Mouse (Mus musculus) heart, postnatal 25 days (tissue): ENCODE data around the gene Amd2. TPM values are rescaled to one million over a fixed set of nuclear protein-coding genes. Genes with fewer than 3 reads are reported as not detected.

Source experiments
- DNase-seq: peaks from one replicate; pipeline ENCODE4 v3.0.0; 2022; ENCODE audit warnings: low spot score
- intact Hi-C: fragments of 180-260 bp; cut with DNase I; formaldehyde crosslinking; loops from one replicate; pipeline ENCODE4 v1.15.1; 2025
- total RNA-seq, 2 experiments: library from RNA; stranded (reverse); gene quantifications; 2 replicates each; pipeline ENCODE4 v1.2.3; 2021

Gene Amd2
- 10 to 100 TPM; 20.9 to 33.6 TPM for total RNA-seq

GRCm38 (mm10) chr10:35711792-35712191, at the start of gene Amd2:
Gene Amd2, minus strand, starts transcription at chr10:35711892.
- no peak for DNase-seq
- intact Hi-C loops, result no loop called here

GRCm38 (mm10) chr10:35761280-35761679, 49.6 kb upstream of the Amd2 start:
- intact Hi-C loops, result no loop called here
- no peak for DNase-seq

DNA sequence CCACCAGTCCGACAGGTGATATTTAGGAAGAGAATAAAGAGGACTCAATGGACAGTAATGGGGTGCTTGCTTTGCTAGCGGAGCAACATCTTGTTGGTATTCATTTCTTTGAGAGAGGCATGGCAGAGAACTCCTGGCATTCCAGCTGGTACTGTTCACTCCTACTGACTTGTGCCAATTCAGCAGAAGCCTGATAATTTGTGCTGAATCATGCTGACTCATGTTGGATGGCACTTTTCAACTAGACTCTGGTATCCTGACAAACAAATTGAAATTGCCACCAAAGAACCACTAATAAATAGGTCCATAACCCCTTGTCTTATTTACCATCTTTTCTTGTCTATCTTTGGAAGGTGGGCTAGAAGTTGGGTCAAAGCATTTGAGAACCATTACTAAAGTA, 25.9 kb upstream of the Amd2 start:
- intact Hi-C loops, result no loop called here

GRCm38 (mm10) chr10:35714266-35714665, 2.6 kb upstream of the Amd2 start:
- intact Hi-C loops, result no loop called here
- DNase-seq, result no peak

More for the DNA sequence above, 25.9 kb upstream of the Amd2 start:
- no peak for DNase-seq
